In genomic region chr9:35331241-35331680, GRCm38 (mm10) we compare ENCODE assay signal across 8 mouse cellular contexts.
DNase-seq lines count a peak whose midpoint lies in the region; ATAC-seq lines count a peak whose summit lies in the region.

No protein-coding gene starts in this region.

- H3K9ac ChIP-seq in hindbrain, embryonic 16.5 days (ENCODE audit: low read depth, low read length) = no peak overlapping the region

- 16% methylated on average over 7 of the region's 7 CpGs for WGBS in hindbrain, embryonic 16.5 days

- peaks cover 17% of the 10 kb centered on the region for H3K4me1 ChIP-seq in hindbrain, embryonic 16.5 days (ENCODE audit: control insufficient read depth, insufficient read depth, low read depth, low read length)

- no peak overlapping the region for H3K27ac ChIP-seq in hindbrain, embryonic 16.5 days (ENCODE audit: low read depth, low read length)

- ATAC-seq in hindbrain, embryonic 16.5 days = peak; percentile 94
- ATAC-seq in megakaryocyte progenitor cell, adult 5-6 weeks (replicated peaks; ENCODE audit: poor library complexity) = no peak

- no peaks in the 10 kb centered on the region for H3K36me3 ChIP-seq in hindbrain, embryonic 16.5 days (ENCODE audit: control insufficient read depth, insufficient read depth, low read length)

- peak; percentile 68 for DNase-seq in cerebellum, adult 11-12 months
- peak; percentile 78 for DNase-seq in embryo, embryonic 9.5 days (ENCODE audit: extremely low spot score)
- DNase-seq in left cerebral cortex, adult 18-20 months (ENCODE audit: low spot score in 2 of 2) = peak; percentile 12 to 14
- DNase-seq in retina, postnatal 1 day = peak; percentile 95
- no peak for DNase-seq in adrenal gland, postnatal 25 days
- DNase-seq in spleen, postnatal 4 days (ENCODE audit: low spot score in 2 of 2) = no peak

- H3K9me3 ChIP-seq in hindbrain, embryonic 16.5 days (ENCODE audit: control insufficient read depth, low read length) = no peaks in the 10 kb centered on the region

- H3K4me2 ChIP-seq in hindbrain, embryonic 16.5 days (ENCODE audit: low read length) = no peak overlapping the region

- peaks cover 23% of the 10 kb centered on the region for H3K27me3 ChIP-seq in hindbrain, embryonic 16.5 days (replicated peaks; ENCODE audit: control insufficient read depth, insufficient read depth, low read length)

- H3K4me3 ChIP-seq in hindbrain, embryonic 16.5 days (ENCODE audit: low read length) = no peak overlapping the region

Comparison
In these comparisons a context has a peak if more than half of its experiments do, and no peak if none do; other contexts are left out.
1. DNase-seq: peak in cerebellum, adult 11-12 months (single experiment), embryo, embryonic 9.5 days (single experiment), left cerebral cortex, adult 18-20 months (2 of 2) and retina, postnatal 1 day (single experiment); none in adrenal gland, postnatal 25 days (single experiment) and spleen, postnatal 4 days (0 of 2).